Mouse (Mus musculus) forebrain, embryonic 15.5 days (tissue): ENCODE results near the gene Gm49403. TPM values are rescaled to one million over a fixed set of nuclear protein-coding genes. Genes with fewer than 3 reads are reported as not detected.
A peak's percentile ranks its signal among the peaks of the same experiment; 100 is the strongest.

Experiments used
- ATAC-seq: fragments of 200-750 bp; cut with Nextera tagmentation; replicated peaks from 2 replicates; pipeline ENCODE4 v1.8.0; 2017; ENCODE audit warnings: mild to moderate bottlenecking, moderate TSS enrichment, moderate library complexity
- H3K27ac ChIP-seq: fragments of 300-500 bp; sonication (generic); replicated peaks from 2 replicates; pipeline ENCODE4 v1.5.1; 2015; ENCODE audit warnings: mild to moderate bottlenecking, inconsistent platforms
- H3K27me3 ChIP-seq: fragments of 300-500 bp; sonication (generic); 2 replicates; pipeline ENCODE4 v1.6.1; 2015; ENCODE audit warnings: inconsistent platforms
- H3K36me3 ChIP-seq: fragments of 300-500 bp; sonication (generic); 2 replicates; pipeline ENCODE4 v1.6.1; 2015; ENCODE audit warnings: mild to moderate bottlenecking, inconsistent platforms
- H3K4me1 ChIP-seq: fragments of 300-500 bp; sonication (generic); 2 replicates; pipeline ENCODE4 v1.6.1; 2015; ENCODE audit warnings: inconsistent platforms
- H3K4me2 ChIP-seq: fragments of 300-500 bp; sonication (generic); replicated peaks from 2 replicates; pipeline ENCODE4 v1.6.1; 2015; ENCODE audit warnings: mild to moderate bottlenecking, inconsistent platforms
- H3K4me3 ChIP-seq: fragments of 300-500 bp; sonication (generic); 2 replicates; pipeline ENCODE4 v1.5.1; 2015; ENCODE audit warnings: mild to moderate bottlenecking, inconsistent platforms
- H3K9ac ChIP-seq: fragments of 300-500 bp; sonication (generic); replicated peaks from 2 replicates; pipeline ENCODE4 v1.6.1; 2015; ENCODE audit warnings: mild to moderate bottlenecking, inconsistent platforms
- H3K9me3 ChIP-seq: fragments of 300-500 bp; sonication (generic); 2 replicates; pipeline ENCODE4 v1.6.1; 2016; ENCODE audit warnings: inconsistent platforms
- WGBS: fragments of 180-500 bp; shearing (Covaris S2); methylation state at CpG from one replicate; pipeline ENCODE4 v1.1.7; 2015; ENCODE audit warnings: mixed read lengths; 5-methylcytosine and 5-hydroxymethylcytosine counted together
- polyA plus RNA-seq: library from polyadenylated mRNA; unstranded; fragments of >200 nt; fragmentation: Nextera tagmentation; extraction: Ambion mirVana; gene quantifications from 2 replicates; pipeline ENCODE4 v1.2.1, GENCODE M21; 2015

The Gm49403 gene
- polyA plus RNA-seq, 1 experiment from 2014 or later = not detected

GRCm38 (mm10) chr19:8897865-8898495, 14.2 kb downstream of the Gm49403 start, which contains the start of gene Ganab:
Gene Ganab, plus strand, starts transcription at chr19:8898071.
- H3K4me2 ChIP-seq = peak within 1 kb of the TSS; percentile 72
- WGBS = under 1% methylated on average over 53 of the region's 53 CpGs
- peaks cover 37% of the 10 kb centered on the region for H3K4me1 ChIP-seq
- peak within 1 kb of the TSS; percentile 91 for H3K9ac ChIP-seq
- H3K4me3 ChIP-seq = peak within 1 kb of the TSS; percentile 62
- H3K27ac ChIP-seq = peak within 1 kb of the TSS; percentile 83
- no peaks in the 10 kb centered on the region for H3K9me3 ChIP-seq
- ATAC-seq = peak; percentile 98
- peaks cover 27% of the 10 kb centered on the region for H3K36me3 ChIP-seq
- no peaks in the 10 kb centered on the region for H3K27me3 ChIP-seq

GRCm38 (mm10) chr19:8898576-8898975, 14.8 kb downstream of the Gm49403 start:
- Histone ChIP-seq H3K4me2 (peak overlapping the region; percentile 72), H3K27ac (peak overlapping the region; percentile 83), H3K9ac (peak overlapping the region; percentile 91), H3K4me1 (peaks cover 33% of the 10 kb centered on the region), H3K4me3 (peak overlapping the region; percentile 62), H3K27me3 (no peaks in the 10 kb centered on the region), H3K9me3 (no peaks in the 10 kb centered on the region), H3K36me3 (peaks cover 33% of the 10 kb centered on the region)
- ATAC-seq = no peak
- WGBS = 13% methylated on average over 13 of the region's 13 CpGs

- Histone ChIP-seq H3K36me3 (peaks cover 37% of the 10 kb centered on the region), H3K4me3 (peak overlapping the region; percentile 62), H3K27me3 (no peaks in the 10 kb centered on the region), H3K4me2 (peak overlapping the region; percentile 72), H3K9me3 (no peaks in the 10 kb centered on the region), H3K27ac (no peak overlapping the region), H3K9ac (peak overlapping the region; percentile 91; the same call in 1 of the 2 replicates), H3K4me1 (peaks cover 28% of the 10 kb centered on the region)
- WGBS = 50% methylated on average over 3 of the region's 3 CpGs
- ATAC-seq = no peak
Observed at GRCm38 (mm10) chr19:8899079-8899478, 15.3 kb downstream of the Gm49403 start.

- peaks cover 64% of the 10 kb centered on the region for H3K36me3 ChIP-seq
- no peaks in the 10 kb centered on the region for H3K27me3 ChIP-seq
- H3K4me3 ChIP-seq = no peak overlapping the region
- no peak overlapping the region for H3K4me2 ChIP-seq
- no peak overlapping the region for H3K27ac ChIP-seq
- no peaks in the 10 kb centered on the region for H3K9me3 ChIP-seq
- no peak overlapping the region for H3K9ac ChIP-seq
- WGBS = 94% methylated on average over 5 of the region's 5 CpGs
- H3K4me1 ChIP-seq = peaks cover 12% of the 10 kb centered on the region
- no peak for ATAC-seq
Observed at GRCm38 (mm10) chr19:8903412-8903811, 19.7 kb downstream of the Gm49403 start.

- Histone ChIP-seq H3K36me3 (peaks cover 96% of the 10 kb centered on the region), H3K4me2 (no peak overlapping the region), H3K4me1 (no peaks in the 10 kb centered on the region), H3K9me3 (no peaks in the 10 kb centered on the region), H3K4me3 (no peak overlapping the region), H3K27me3 (no peaks in the 10 kb centered on the region), H3K27ac (no peak overlapping the region), H3K9ac (no peak overlapping the region)
- no peak for ATAC-seq
- 93% methylated on average over 6 of the region's 6 CpGs for WGBS
Observed at GRCm38 (mm10) chr19:8908531-8908930, 24.8 kb downstream of the Gm49403 start.

GRCm38 (mm10) chr19:8911810-8912209, 28.1 kb downstream of the Gm49403 start:
- WGBS = 87% methylated on average over 5 of the region's 5 CpGs
- no peak for ATAC-seq
- Histone ChIP-seq H3K27me3 (no peaks in the 10 kb centered on the region), H3K4me2 (no peak overlapping the region), H3K9me3 (no peaks in the 10 kb centered on the region), H3K4me3 (no peak overlapping the region), H3K36me3 (peaks cover 98% of the 10 kb centered on the region), H3K27ac (no peak overlapping the region), H3K4me1 (no peaks in the 10 kb centered on the region), H3K9ac (no peak overlapping the region)

- Histone ChIP-seq H3K9ac (no peak overlapping the region), H3K36me3 (peaks cover 77% of the 10 kb centered on the region), H3K4me3 (no peak overlapping the region), H3K9me3 (no peaks in the 10 kb centered on the region), H3K27ac (no peak overlapping the region), H3K4me1 (no peaks in the 10 kb centered on the region), H3K4me2 (no peak overlapping the region), H3K27me3 (no peaks in the 10 kb centered on the region)
- ATAC-seq = no peak
- WGBS = 95% methylated on average over 3 of the region's 3 CpGs
Observed at GRCm38 (mm10) chr19:8914212-8914611, 30.5 kb downstream of the Gm49403 start.

- peaks cover 29% of the 10 kb centered on the region for H3K36me3 ChIP-seq
- WGBS = 95% methylated on average over 3 of the region's 3 CpGs
- no peak overlapping the region for H3K27ac ChIP-seq
- H3K9me3 ChIP-seq = no peaks in the 10 kb centered on the region
- H3K4me3 ChIP-seq = no peak overlapping the region
- no peak for ATAC-seq
- H3K9ac ChIP-seq = no peak overlapping the region
- H3K4me2 ChIP-seq = no peak overlapping the region
- peaks cover 18% of the 10 kb centered on the region for H3K4me1 ChIP-seq
- H3K27me3 ChIP-seq = no peaks in the 10 kb centered on the region
Observed at GRCm38 (mm10) chr19:8919000-8919399, 35.3 kb downstream of the Gm49403 start.

- WGBS = 68% methylated on average over 6 of the region's 6 CpGs
Observed at GRCm38 (mm10) chr19:8919684-8920072, 35.9 kb downstream of the Gm49403 start.

GRCm38 (mm10) chr19:8920073-8920736, 36.5 kb downstream of the Gm49403 start, which contains the start of gene B3gat3:
Gene B3gat3, plus strand, starts transcription at chr19:8920374.
- peak within 1 kb of the TSS; percentile 81 for H3K9ac ChIP-seq
- peak; percentile 98 for ATAC-seq
- H3K27me3 ChIP-seq = no peaks in the 10 kb centered on the region
- H3K4me2 ChIP-seq = peak within 1 kb of the TSS; percentile 68
- peak within 1 kb of the TSS; percentile 74 for H3K4me3 ChIP-seq
- peaks cover 21% of the 10 kb centered on the region for H3K36me3 ChIP-seq
- H3K9me3 ChIP-seq = no peaks in the 10 kb centered on the region
- peak within 1 kb of the TSS; percentile 85 for H3K27ac ChIP-seq
- H3K4me1 ChIP-seq = peaks cover 18% of the 10 kb centered on the region
- 2% methylated on average over 50 of the region's 50 CpGs for WGBS

More at GRCm38 (mm10) chr19:8919684-8920072, 35.9 kb downstream of the Gm49403 start:
- Histone ChIP-seq H3K27ac (peak overlapping the region; percentile 85), H3K4me1 (peaks cover 18% of the 10 kb centered on the region), H3K27me3 (no peaks in the 10 kb centered on the region), H3K9ac (peak overlapping the region; percentile 81), H3K9me3 (no peaks in the 10 kb centered on the region), H3K4me2 (peak overlapping the region; percentile 68), H3K4me3 (peak overlapping the region; percentile 74), H3K36me3 (peaks cover 26% of the 10 kb centered on the region)
- ATAC-seq = 0 out of 2 replicates have a peak, but pooled peaks have one; percentile 10

GRCm38 (mm10) chr19:8920836-8921291, 37.1 kb downstream of the Gm49403 start:
- no peak; the same call in 1 of the 2 replicates for ATAC-seq
- Histone ChIP-seq H3K4me2 (peak overlapping the region; percentile 68), H3K9ac (peak overlapping the region; percentile 81), H3K36me3 (peaks cover 19% of the 10 kb centered on the region), H3K27me3 (no peaks in the 10 kb centered on the region), H3K27ac (peak overlapping the region; percentile 85), H3K4me1 (peaks cover 18% of the 10 kb centered on the region), H3K9me3 (no peaks in the 10 kb centered on the region), H3K4me3 (peak overlapping the region; percentile 74)
- WGBS = under 1% methylated on average over 6 of the region's 6 CpGs

GRCm38 (mm10) chr19:8921741-8922140, 38.0 kb downstream of the Gm49403 start:
- Histone ChIP-seq H3K36me3 (peaks cover 21% of the 10 kb centered on the region), H3K27me3 (no peaks in the 10 kb centered on the region), H3K27ac (no peak overlapping the region), H3K4me2 (0 out of 2 replicates have a peak overlapping the region, but pooled peaks have one; percentile 8), H3K4me3 (peak overlapping the region; percentile 74), H3K9ac (no peak overlapping the region), H3K9me3 (no peaks in the 10 kb centered on the region), H3K4me1 (peaks cover 18% of the 10 kb centered on the region)
- no peak for ATAC-seq
- WGBS = 84% methylated on average over 9 of the region's 9 CpGs
